Mouse (Mus musculus): ENCODE measurements at regions not wholly inside any gene's neighbourhood (a gene's known extent, or its start where the extent isn't known, plus 50 kb on each side); places are given as distances from the start of the nearest gene placed in this dataset.
A peak's percentile ranks its signal among the peaks of the same experiment; 100 is the strongest.

- peak in 1 of 2 experiments; percentile 59 for DNase-seq (ENCODE audit: low spot score in 2 of 2)
Observed at GRCm38 (mm10) chr6:108606231-108606630, 54.2 kb upstream of the Bhlhe40 start.

GRCm38 (mm10) chr6:108608308-108608707, 52.1 kb upstream of the Bhlhe40 start:
- no peak for DNase-seq (ENCODE audit: low spot score in 2 of 2)
